Mouse (Mus musculus) intestine, postnatal 0 days (tissue): ENCODE data around the gene S100a6. TPM values are rescaled to one million over a fixed set of nuclear protein-coding genes. Genes with fewer than 3 reads are reported as not detected.

Experiments used
- ATAC-seq: fragments of 200-750 bp; cut with Nextera tagmentation; 2 replicates; pipeline ENCODE4 v1.8.0; 2017; ENCODE audit warnings: mild to moderate bottlenecking, moderate TSS enrichment, moderate library complexity
- H3K27ac ChIP-seq: fragments of 300-500 bp; sonication (generic); 2 replicates; pipeline ENCODE4 v1.5.1; 2014; ENCODE audit warnings: mild to moderate bottlenecking, low read depth, low read length, moderate library complexity
- H3K27me3 ChIP-seq: fragments of 300-500 bp; sonication (generic); replicated peaks from 2 replicates; pipeline ENCODE4 v1.6.1; 2014; ENCODE audit warnings: low read length, mixed read lengths; ENCODE audit not compliant: control insufficient read depth, insufficient read depth
- H3K36me3 ChIP-seq: fragments of 300-500 bp; sonication (generic); 2 replicates; pipeline ENCODE4 v1.6.1; 2014; ENCODE audit warnings: mild to moderate bottlenecking, moderate library complexity; ENCODE audit not compliant: control insufficient read depth, insufficient read depth
- H3K4me1 ChIP-seq: fragments of 300-500 bp; sonication (generic); replicated peaks from 2 replicates; pipeline ENCODE4 v1.6.1; 2014; ENCODE audit warnings: antibody characterized with exemption, low read length, mixed read lengths; ENCODE audit not compliant: control insufficient read depth, insufficient read depth
- H3K4me2 ChIP-seq: fragments of 300-500 bp; sonication (generic); replicated peaks from 2 replicates; pipeline ENCODE4 v1.6.1; 2014; ENCODE audit warnings: low read depth, mild to moderate bottlenecking, moderate library complexity
- H3K4me3 ChIP-seq: fragments of 300-500 bp; sonication (generic); 2 replicates; pipeline ENCODE4 v1.5.1; 2014; ENCODE audit warnings: low read depth, low read length
- H3K9ac ChIP-seq: fragments of 300-500 bp; sonication (generic); 2 replicates; pipeline ENCODE4 v1.6.1; 2014; ENCODE audit warnings: mild to moderate bottlenecking, low read depth, low read length
- H3K9me3 ChIP-seq: fragments of 300-500 bp; sonication (generic); 2 replicates; pipeline ENCODE4 v1.6.1; 2016; ENCODE audit warnings: mixed run types; ENCODE audit not compliant: control insufficient read depth
- CTCF ChIP-seq: sonication (generic); IDR thresholded peaks from 2 replicates; pipeline ENCODE4 v1.5.1; 2016; ENCODE audit warnings: low read depth, mild to moderate bottlenecking, control low read depth, antibody characterized with exemption, moderate library complexity
- WGBS: fragments of 180-500 bp; shearing (Covaris S2); extraction: QIAGEN DNeasy Blood & Tissue Kit; methylation state at CpG from one replicate; pipeline ENCODE4 v1.1.7; 2014; 5-methylcytosine and 5-hydroxymethylcytosine counted together
- polyA plus RNA-seq: library from polyadenylated mRNA; unstranded; fragments of >200 nt; fragmentation: Nextera tagmentation; extraction: Ambion mirVana; gene quantifications from 2 replicates; pipeline ENCODE4 v1.2.1, GENCODE M21; 2015

The S100a6 gene
- polyA plus RNA-seq, 1 experiment from 2014 or later: 424 TPM

GRCm38 (mm10) chr3:90639511-90640154 is 27.0 kb downstream of the S100a6 start:
- no peak for ATAC-seq
- Histone ChIP-seq H3K36me3 (no peaks in the 10 kb centered on the region), H3K4me3 (no peak overlapping the region), H3K27me3 (no peaks in the 10 kb centered on the region), H3K4me2 (no peak overlapping the region), H3K27ac (no peak overlapping the region), H3K4me1 (no peaks in the 10 kb centered on the region), H3K9me3 (no peaks in the 10 kb centered on the region), H3K9ac (no peak overlapping the region)
- TF ChIP-seq CTCF: peak; percentile 82
- WGBS: 57% methylated on average over 7 of the region's 7 CpGs

- Histone ChIP-seq H3K4me2 (no peak overlapping the region), H3K36me3 (no peaks in the 10 kb centered on the region), H3K27me3 (no peaks in the 10 kb centered on the region), H3K4me1 (no peaks in the 10 kb centered on the region), H3K27ac (no peak overlapping the region), H3K9me3 (no peaks in the 10 kb centered on the region), H3K9ac (no peak overlapping the region), H3K4me3 (no peak overlapping the region)
- no peak for TF ChIP-seq CTCF
- WGBS: 87% methylated on average over 7 of the region's 7 CpGs
- ATAC-seq: no peak
Measured at GRCm38 (mm10) chr3:90640981-90641380, 28.3 kb downstream of the S100a6 start.

- WGBS: 41% methylated on average over 3 of the region's 3 CpGs
- H3K9ac ChIP-seq: no peak overlapping the region
- H3K4me2 ChIP-seq: no peak overlapping the region
- no peak overlapping the region for H3K27ac ChIP-seq
- peak; percentile 77 for TF ChIP-seq CTCF
- no peaks in the 10 kb centered on the region for H3K4me1 ChIP-seq
- no peaks in the 10 kb centered on the region for H3K27me3 ChIP-seq
- H3K4me3 ChIP-seq: no peak overlapping the region
- H3K36me3 ChIP-seq: no peaks in the 10 kb centered on the region
- ATAC-seq: no peak
- H3K9me3 ChIP-seq: no peaks in the 10 kb centered on the region
Measured at GRCm38 (mm10) chr3:90644220-90644619, 31.5 kb downstream of the S100a6 start.

GRCm38 (mm10) chr3:90647291-90647690 is 34.6 kb downstream of the S100a6 start:
- H3K4me2 ChIP-seq: no peak overlapping the region
- 85% methylated on average over 1 of the region's 1 CpGs for WGBS

GRCm38 (mm10) chr3:90648981-90649380 is 36.3 kb downstream of the S100a6 start:
- H3K4me2 ChIP-seq: no peak overlapping the region
- H3K27me3 ChIP-seq: no peaks in the 10 kb centered on the region
- H3K36me3 ChIP-seq: no peaks in the 10 kb centered on the region
- H3K4me1 ChIP-seq: no peaks in the 10 kb centered on the region
- H3K9ac ChIP-seq: no peak overlapping the region
- H3K4me3 ChIP-seq: no peak overlapping the region
- H3K27ac ChIP-seq: no peak overlapping the region
- no peak for TF ChIP-seq CTCF
- no peak for ATAC-seq
- no peaks in the 10 kb centered on the region for H3K9me3 ChIP-seq

More at GRCm38 (mm10) chr3:90647291-90647690, 34.6 kb downstream of the S100a6 start:
- Histone ChIP-seq H3K4me3 (no peak overlapping the region), H3K27me3 (no peaks in the 10 kb centered on the region), H3K4me1 (no peaks in the 10 kb centered on the region), H3K9ac (no peak overlapping the region), H3K9me3 (no peaks in the 10 kb centered on the region), H3K36me3 (no peaks in the 10 kb centered on the region), H3K27ac (no peak overlapping the region)
- no peak for TF ChIP-seq CTCF
- no peak for ATAC-seq

GRCm38 (mm10) chr3:90649832-90650231 is 37.1 kb downstream of the S100a6 start:
- Histone ChIP-seq H3K27ac (no peak overlapping the region), H3K4me1 (no peaks in the 10 kb centered on the region), H3K9ac (no peak overlapping the region), H3K9me3 (no peaks in the 10 kb centered on the region), H3K36me3 (no peaks in the 10 kb centered on the region), H3K27me3 (no peaks in the 10 kb centered on the region), H3K4me2 (no peak overlapping the region), H3K4me3 (no peak overlapping the region)
- ATAC-seq: no peak
- 95% methylated on average over 2 of the region's 2 CpGs for WGBS
- TF ChIP-seq CTCF: no peak
